Mouse (Mus musculus) E14TG2a.4 (cell line): Measurements from ENCODE around the gene Vmn1r50.

Experiments used
- CTCF ChIP-seq: conservative IDR thresholded peaks from 2 replicates; pipeline ENCODE4 v1.5.1; 2014; ENCODE audit warnings: low read length
- NANOG ChIP-seq: IDR thresholded peaks from 2 replicates; pipeline ENCODE4 v1.6.1; 2014; ENCODE audit warnings: borderline replicate concordance, low read length, mixed read lengths
- POU5F1 ChIP-seq: IDR thresholded peaks from 2 replicates; pipeline ENCODE4 v1.6.1; 2014; ENCODE audit warnings: low read length, borderline replicate concordance

DNA sequence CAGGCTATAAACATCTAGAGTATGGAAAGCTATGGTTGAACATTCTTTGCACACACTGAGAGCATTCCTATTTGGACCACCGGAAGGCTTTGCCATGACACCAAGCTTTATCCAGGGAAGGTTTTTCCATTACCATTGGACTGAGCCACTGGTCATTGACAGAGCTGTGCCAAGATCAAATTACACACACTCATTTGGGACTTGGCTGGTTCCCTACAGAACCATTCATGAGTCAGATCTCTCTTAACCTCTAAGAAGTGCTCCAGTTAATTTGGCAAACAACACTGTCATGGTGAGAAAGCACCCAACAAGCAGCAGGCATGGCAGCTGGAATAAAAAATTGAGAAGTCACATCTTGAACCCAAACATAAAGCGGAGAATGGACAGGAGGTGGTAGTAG, 664 bp upstream of the Vmn1r50 start:
- TF ChIP-seq CTCF (no peak), POU5F1 (no peak), NANOG (no peak)
